Mouse (Mus musculus) neural tube, embryonic 14.5 days (tissue): ENCODE results near the gene Zfp451. TPM values are rescaled to one million over a fixed set of nuclear protein-coding genes. Genes with fewer than 3 reads are reported as not detected.

Experiments used
- ATAC-seq: fragments of 200-750 bp; cut with Nextera tagmentation; 2 replicates; pipeline ENCODE4 v1.8.0; 2017; ENCODE audit warnings: low read depth, mild to moderate bottlenecking, moderate TSS enrichment, moderate library complexity
- H3K27ac ChIP-seq: fragments of 300-500 bp; sonication (generic); 2 replicates; pipeline ENCODE4 v1.5.1; 2014; ENCODE audit warnings: low read depth, mild to moderate bottlenecking, control low read depth, low read length, moderate library complexity, mixed read lengths
- H3K27me3 ChIP-seq: fragments of 300-500 bp; sonication (generic); 2 replicates; pipeline ENCODE4 v1.6.1; 2014; ENCODE audit warnings: low read length; ENCODE audit not compliant: control insufficient read depth, insufficient read depth
- H3K36me3 ChIP-seq: fragments of 300-500 bp; sonication (generic); 2 replicates; pipeline ENCODE4 v1.6.1; 2014; ENCODE audit warnings: low read length, mixed read lengths; ENCODE audit not compliant: control insufficient read depth, insufficient read depth
- H3K4me1 ChIP-seq: fragments of 300-500 bp; sonication (generic); 2 replicates; pipeline ENCODE4 v1.6.1; 2014; ENCODE audit warnings: low read length; ENCODE audit not compliant: control insufficient read depth, insufficient read depth
- H3K4me2 ChIP-seq: fragments of 300-500 bp; sonication (generic); 2 replicates; pipeline ENCODE4 v1.6.1; 2014; ENCODE audit warnings: mild to moderate bottlenecking, low read depth, low read length, control low read depth
- H3K4me3 ChIP-seq: fragments of 300-500 bp; sonication (generic); 2 replicates; pipeline ENCODE4 v1.5.1; 2014; ENCODE audit warnings: low read depth, low read length, control low read depth, mixed read lengths
- H3K9ac ChIP-seq: fragments of 300-500 bp; sonication (generic); replicated peaks from 2 replicates; pipeline ENCODE4 v1.6.1; 2014; ENCODE audit warnings: low read depth, mild to moderate bottlenecking, control low read depth, low read length, mixed read lengths
- H3K9me3 ChIP-seq: fragments of 300-500 bp; sonication (generic); 2 replicates; pipeline ENCODE4 v1.6.1; 2016; ENCODE audit warnings: low read length; ENCODE audit not compliant: control insufficient read depth
- WGBS: fragments of 180-500 bp; shearing (Covaris S2); extraction: QIAGEN DNeasy Blood & Tissue Kit; methylation state at CpG from one replicate; pipeline ENCODE4 v1.1.7; 2014; 5-methylcytosine and 5-hydroxymethylcytosine counted together
- polyA plus RNA-seq: library from polyadenylated mRNA; unstranded; fragments of >200 nt; fragmentation: Nextera tagmentation; extraction: Ambion mirVana; gene quantifications from 2 replicates; pipeline ENCODE4 v1.2.1, GENCODE M21; 2014

Gene Zfp451
- polyA plus RNA-seq, 1 experiment from 2014 or later = 68.9 TPM

GRCm38 (mm10) chr1:33714796-33715195 lies 99.6 kb downstream of the Zfp451 start:
- H3K27me3 ChIP-seq = no peaks in the 10 kb centered on the region
- no peaks in the 10 kb centered on the region for H3K9me3 ChIP-seq
- no peak overlapping the region for H3K9ac ChIP-seq
- H3K27ac ChIP-seq = no peak overlapping the region
- no peak overlapping the region for H3K4me2 ChIP-seq
- H3K36me3 ChIP-seq = no peaks in the 10 kb centered on the region
- H3K4me3 ChIP-seq = no peak overlapping the region
- H3K4me1 ChIP-seq = no peaks in the 10 kb centered on the region
- ATAC-seq = no peak
- WGBS = 7% methylated on average over 10 of the region's 10 CpGs

GRCm38 (mm10) chr1:33712026-33712425 lies 102.4 kb downstream of the Zfp451 start:
- Histone ChIP-seq H3K4me3 (no peak overlapping the region), H3K4me2 (no peak overlapping the region), H3K4me1 (no peaks in the 10 kb centered on the region), H3K27ac (no peak overlapping the region), H3K36me3 (no peaks in the 10 kb centered on the region), H3K9ac (no peak overlapping the region), H3K9me3 (no peaks in the 10 kb centered on the region), H3K27me3 (no peaks in the 10 kb centered on the region)
- WGBS = 92% methylated on average over 5 of the region's 5 CpGs
- ATAC-seq = no peak

Other genes with a start within 250 kb of the Zfp451 start
- 20.7 and 20.9 TPM in 2 replicates for gene Prim2, start 144.8 kb downstream of the Zfp451 start, polyA plus RNA-seq
- gene Rab23, start 94.7 kb downstream of the Zfp451 start, polyA plus RNA-seq = 30.9 and 33.5 TPM in 2 replicates
- gene Bag2, start 56.8 kb downstream of the Zfp451 start, polyA plus RNA-seq = 20.0 and 22.1 TPM in 2 replicates
- gene Bend6, start 93.2 kb upstream of the Zfp451 start, polyA plus RNA-seq = 54.5 and 73.5 TPM in 2 replicates
- gene Dst, start 93.6 kb upstream of the Zfp451 start, polyA plus RNA-seq = 66.8 and 72.8 TPM in 2 replicates